Mouse (Mus musculus) intestine, embryonic 14.5 days (tissue): ENCODE measurements at regions not wholly inside any gene's neighbourhood (a gene's known extent, or its start where the extent isn't known, plus 50 kb on each side); places are given as distances from the start of the nearest gene placed in this dataset.

ENCODE experiments used
- ATAC-seq: fragments of 200-750 bp; cut with Nextera tagmentation; replicated peaks from 2 replicates; pipeline ENCODE4 v1.8.0; 2017; ENCODE audit warnings: low read depth, moderate number of reproducible peaks, moderate TSS enrichment, moderate library complexity; ENCODE audit not compliant: low FRiP score, low TSS enrichment
- DNase-seq: peaks from one replicate; pipeline ENCODE4 v3.0.0-alpha.2; 2018; ENCODE audit warnings: low spot score
- H3K27ac ChIP-seq: fragments of 300-500 bp; sonication (generic); 2 replicates; pipeline ENCODE4 v1.5.1; 2014; ENCODE audit warnings: low read depth, mild to moderate bottlenecking, control low read depth
- H3K27me3 ChIP-seq: fragments of 300-500 bp; sonication (generic); replicated peaks from 2 replicates; pipeline ENCODE4 v1.6.1; 2014; ENCODE audit warnings: low read length, control low read depth; ENCODE audit not compliant: control insufficient read depth, insufficient read depth
- H3K36me3 ChIP-seq: fragments of 300-500 bp; sonication (generic); 2 replicates; pipeline ENCODE4 v1.6.1; 2014; ENCODE audit warnings: low read length, control low read depth; ENCODE audit not compliant: control insufficient read depth, insufficient read depth
- H3K4me1 ChIP-seq: fragments of 300-500 bp; sonication (generic); replicated peaks from 2 replicates; pipeline ENCODE4 v1.6.1; 2014; ENCODE audit warnings: low read length, control low read depth, mixed read lengths; ENCODE audit not compliant: control insufficient read depth, insufficient read depth
- H3K4me2 ChIP-seq: fragments of 300-500 bp; sonication (generic); 2 replicates; pipeline ENCODE4 v1.6.1; 2014; ENCODE audit warnings: low read length
- H3K4me3 ChIP-seq: fragments of 300-500 bp; sonication (generic); 2 replicates; pipeline ENCODE4 v1.5.1; 2014; ENCODE audit warnings: low read depth, low read length, control low read depth, mixed read lengths
- H3K9ac ChIP-seq: fragments of 300-500 bp; sonication (generic); 2 replicates; pipeline ENCODE4 v1.6.1; 2014; ENCODE audit warnings: mild to moderate bottlenecking, low read length
- H3K9me3 ChIP-seq: fragments of 300-500 bp; sonication (generic); 2 replicates; pipeline ENCODE4 v1.6.1; 2016; ENCODE audit warnings: low read length, control low read depth; ENCODE audit not compliant: control insufficient read depth
- WGBS: fragments of 180-500 bp; shearing (Covaris S2); extraction: QIAGEN DNeasy Blood & Tissue Kit; methylation state at CpG from one replicate; pipeline ENCODE4 v1.1.7; 2014; 5-methylcytosine and 5-hydroxymethylcytosine counted together

- H3K27ac ChIP-seq, result no peak overlapping the region
- DNase-seq, result no peak
- no peak for ATAC-seq
- no peaks in the 10 kb centered on the region for H3K36me3 ChIP-seq
- no peak overlapping the region for H3K9ac ChIP-seq
- peaks cover 12% of the 10 kb centered on the region; the same call in 1 of the 2 replicates for H3K4me1 ChIP-seq
- H3K4me3 ChIP-seq, result no peak overlapping the region
- H3K9me3 ChIP-seq, result no peaks in the 10 kb centered on the region
- H3K27me3 ChIP-seq, result no peaks in the 10 kb centered on the region
- WGBS, result 82% methylated on average over 4 of the region's 4 CpGs
- H3K4me2 ChIP-seq, result no peak overlapping the region
Measured at GRCm38 (mm10) chr1:186415321-186415720, 290.5 kb downstream of the Tgfb2 start.

GRCm38 (mm10) chr1:186413886-186414245, 291.9 kb downstream of the Tgfb2 start:
- Histone ChIP-seq H3K4me1 (peaks cover 19% of the 10 kb centered on the region; the same call in 1 of the 2 replicates), H3K36me3 (no peaks in the 10 kb centered on the region), H3K27me3 (no peaks in the 10 kb centered on the region), H3K4me3 (no peak overlapping the region), H3K27ac (no peak overlapping the region), H3K9me3 (no peaks in the 10 kb centered on the region), H3K4me2 (no peak overlapping the region), H3K9ac (no peak overlapping the region)
- WGBS, result 83% methylated on average over 6 of the region's 6 CpGs
- no peak for DNase-seq
- no peak for ATAC-seq

GRCm38 (mm10) chr1:186413064-186413885, 292.5 kb downstream of the Tgfb2 start:
- DNase-seq (no peak), ATAC-seq (no peak)

GRCm38 (mm10) chr1:186412296-186412695, 293.5 kb downstream of the Tgfb2 start:
- no peak overlapping the region for H3K27ac ChIP-seq
- ATAC-seq (no peak), DNase-seq (no peak)
- peaks cover 23% of the 10 kb centered on the region; the same call in 1 of the 2 replicates for H3K4me1 ChIP-seq
- H3K4me3 ChIP-seq, result no peak overlapping the region
- 79% methylated on average over 2 of the region's 2 CpGs for WGBS
- no peak overlapping the region for H3K9ac ChIP-seq
- no peaks in the 10 kb centered on the region for H3K36me3 ChIP-seq
- H3K9me3 ChIP-seq, result no peaks in the 10 kb centered on the region
- no peaks in the 10 kb centered on the region for H3K27me3 ChIP-seq
- no peak overlapping the region for H3K4me2 ChIP-seq

More at GRCm38 (mm10) chr1:186413064-186413885, 292.5 kb downstream of the Tgfb2 start:
- Histone ChIP-seq H3K9me3 (no peaks in the 10 kb centered on the region), H3K36me3 (no peaks in the 10 kb centered on the region), H3K9ac (no peak overlapping the region), H3K4me2 (0 out of 2 replicates have a peak overlapping the region, but pooled peaks have one; percentile 0), H3K4me1 (peaks cover 23% of the 10 kb centered on the region; the same call in 1 of the 2 replicates), H3K4me3 (no peak overlapping the region), H3K27ac (0 out of 2 replicates have a peak overlapping the region, but pooled peaks have one; percentile 33), H3K27me3 (no peaks in the 10 kb centered on the region)
- 45% methylated on average over 21 of the region's 21 CpGs for WGBS

GRCm38 (mm10) chr1:186408986-186409441, 291.9 kb upstream of the Lyplal1 start:
- Histone ChIP-seq H3K27ac (no peak overlapping the region), H3K4me3 (no peak overlapping the region), H3K4me1 (peaks cover 23% of the 10 kb centered on the region; the same call in 1 of the 2 replicates), H3K9me3 (no peaks in the 10 kb centered on the region), H3K9ac (no peak overlapping the region), H3K27me3 (peaks cover 6% of the 10 kb centered on the region; the same call in 1 of the 2 replicates), H3K36me3 (no peaks in the 10 kb centered on the region), H3K4me2 (peak overlapping the region; percentile 23)
- ATAC-seq (no peak), DNase-seq (no peak)
- WGBS, result 58% methylated on average over 10 of the region's 10 CpGs

- H3K9me3 ChIP-seq, result no peaks in the 10 kb centered on the region
- ATAC-seq (no peak), DNase-seq (no peak)
- H3K27me3 ChIP-seq, result peaks cover 11% of the 10 kb centered on the region; the same call in 1 of the 2 replicates
- 84% methylated on average over 8 of the region's 8 CpGs for WGBS
- no peaks in the 10 kb centered on the region for H3K36me3 ChIP-seq
- H3K4me2 ChIP-seq, result no peak overlapping the region
- peaks cover 15% of the 10 kb centered on the region; the same call in 1 of the 2 replicates for H3K4me1 ChIP-seq
- no peak overlapping the region for H3K27ac ChIP-seq
- no peak overlapping the region for H3K4me3 ChIP-seq
- H3K9ac ChIP-seq, result no peak overlapping the region
Measured at GRCm38 (mm10) chr1:186407656-186408055, 290.5 kb upstream of the Lyplal1 start.

- DNase-seq, result no peak
Measured at GRCm38 (mm10) chr1:186405693-186406092, 288.6 kb upstream of the Lyplal1 start.

GRCm38 (mm10) chr1:186399762-186400161, 282.7 kb upstream of the Lyplal1 start:
- DNase-seq, result no peak
- H3K9me3 ChIP-seq, result no peaks in the 10 kb centered on the region; the same call in 1 of the 2 replicates
- H3K27me3 ChIP-seq, result 0 out of 2 replicates have a peak, but pooled peaks cover 11% of the 10 kb centered on the region
- ATAC-seq, result no peak
- H3K27ac ChIP-seq, result no peak overlapping the region
- no peak overlapping the region for H3K4me3 ChIP-seq
- H3K4me1 ChIP-seq, result peaks cover 11% of the 10 kb centered on the region
- H3K4me2 ChIP-seq, result no peak overlapping the region
- H3K36me3 ChIP-seq, result no peaks in the 10 kb centered on the region
- WGBS, result 15% methylated on average over 8 of the region's 8 CpGs
- H3K9ac ChIP-seq, result no peak overlapping the region

More at GRCm38 (mm10) chr1:186405693-186406092, 288.6 kb upstream of the Lyplal1 start:
- H3K36me3 ChIP-seq, result no peaks in the 10 kb centered on the region
- peaks cover 11% of the 10 kb centered on the region; the same call in 1 of the 2 replicates for H3K4me1 ChIP-seq
- no peak overlapping the region for H3K27ac ChIP-seq
- no peak overlapping the region for H3K9ac ChIP-seq
- 60% methylated on average over 5 of the region's 5 CpGs for WGBS
- ATAC-seq, result no peak
- H3K4me3 ChIP-seq, result no peak overlapping the region
- H3K27me3 ChIP-seq, result peaks cover 13% of the 10 kb centered on the region; the same call in 1 of the 2 replicates
- no peaks in the 10 kb centered on the region for H3K9me3 ChIP-seq
- no peak overlapping the region for H3K4me2 ChIP-seq
